Mouse (Mus musculus): Measurements from ENCODE around the gene Fbxo5.

Gene Fbxo5

DNA sequence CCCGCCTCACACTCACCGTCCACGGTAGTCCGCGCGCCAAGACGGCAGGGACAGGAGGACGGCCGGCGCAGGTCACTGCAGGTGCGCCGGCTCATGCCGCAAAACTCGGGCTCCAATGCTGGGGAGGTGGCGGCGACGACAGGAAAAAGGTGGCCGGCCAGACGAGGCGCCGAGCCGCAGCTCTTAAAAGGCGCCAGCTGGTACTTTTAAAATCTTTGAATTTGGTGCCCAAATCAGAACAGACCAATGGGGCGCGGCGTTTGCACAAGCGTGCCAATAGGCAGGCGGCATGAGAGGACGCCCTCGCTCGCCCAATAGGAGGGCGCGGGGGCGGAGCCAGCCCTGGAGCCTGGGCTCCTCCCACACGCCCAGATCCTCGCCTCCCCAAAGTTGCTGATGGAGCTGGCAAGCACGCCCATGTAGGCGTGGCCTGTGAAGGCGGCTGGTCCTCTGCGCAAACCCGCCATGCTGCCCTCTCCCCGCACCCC, at the start of gene Fbxo5:
Fbxo5 (minus strand) TSS at position 358 of the 488 bp plus-strand sequence.
- DNase-seq, result peak; percentile 98 to 100

DNA sequence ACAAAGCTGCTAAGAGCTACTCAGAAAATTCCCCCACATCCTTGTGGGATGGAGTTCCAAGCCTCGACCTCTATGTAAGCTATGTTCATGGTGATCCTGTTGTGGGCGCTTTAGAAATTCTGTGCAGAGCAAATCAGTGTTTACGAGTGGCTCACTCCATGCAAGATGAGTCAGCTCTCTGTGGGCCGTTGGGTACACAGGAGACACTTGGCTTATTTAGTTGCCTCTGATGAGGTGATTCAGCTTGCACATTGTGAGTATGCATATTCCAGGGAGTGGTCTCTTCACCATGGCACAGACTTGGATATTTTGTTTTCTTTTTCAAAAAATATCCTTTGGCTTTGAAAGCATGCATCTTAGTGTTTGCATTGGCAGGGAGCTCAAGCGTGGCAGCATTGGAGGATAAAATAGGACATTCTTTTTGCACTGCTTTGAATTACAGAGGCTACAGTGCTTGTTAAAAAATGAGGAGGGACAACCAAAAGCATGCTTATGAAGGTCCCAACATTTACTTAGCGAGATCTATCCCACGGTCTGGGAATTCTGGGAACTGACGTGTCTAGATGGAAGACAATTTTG, 48.0 kb upstream of the Fbxo5 start:
- no peak for DNase-seq

DNA sequence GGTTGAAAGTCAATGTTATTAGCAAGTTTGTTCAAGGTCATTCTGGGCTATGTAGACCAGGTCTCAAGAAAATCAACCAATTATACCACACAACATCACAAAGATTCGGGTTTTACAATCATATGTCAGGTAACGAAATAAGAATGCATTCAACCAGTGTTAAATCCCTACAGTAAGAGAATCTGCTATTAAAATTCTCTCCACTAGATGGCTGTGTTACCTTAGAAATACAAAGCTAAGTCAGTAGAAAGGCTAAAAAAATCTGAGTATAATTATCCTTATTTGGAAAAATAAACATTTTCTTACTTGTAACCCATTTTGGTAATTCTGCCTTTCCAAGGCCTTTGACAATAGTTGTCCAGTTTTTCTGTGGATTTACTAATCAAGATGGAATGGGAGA, 41.5 kb upstream of the Fbxo5 start:
- no peak for DNase-seq

DNA sequence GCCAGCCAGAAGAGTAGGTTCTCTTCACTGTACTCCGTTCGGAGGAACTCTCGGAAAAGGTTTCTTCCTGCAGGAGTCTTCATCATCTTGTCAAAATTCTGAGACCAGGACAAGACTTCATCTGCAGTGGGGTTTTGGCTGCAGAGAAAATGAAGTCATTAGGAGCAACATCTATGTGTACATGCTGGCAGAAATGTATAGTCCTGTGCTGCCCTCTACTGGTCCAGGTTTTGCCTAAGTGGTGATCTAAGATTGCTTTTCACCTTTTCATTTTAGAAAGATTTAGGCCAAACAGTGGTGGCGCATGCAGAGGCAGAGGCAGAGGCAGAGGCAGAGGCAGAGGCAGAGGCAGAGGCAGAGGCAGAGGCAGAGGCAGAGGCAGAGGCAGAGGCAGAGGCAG, 36.0 kb upstream of the Fbxo5 start:
- DNase-seq, result peak in 1 of 2 experiments; percentile 61

DNA sequence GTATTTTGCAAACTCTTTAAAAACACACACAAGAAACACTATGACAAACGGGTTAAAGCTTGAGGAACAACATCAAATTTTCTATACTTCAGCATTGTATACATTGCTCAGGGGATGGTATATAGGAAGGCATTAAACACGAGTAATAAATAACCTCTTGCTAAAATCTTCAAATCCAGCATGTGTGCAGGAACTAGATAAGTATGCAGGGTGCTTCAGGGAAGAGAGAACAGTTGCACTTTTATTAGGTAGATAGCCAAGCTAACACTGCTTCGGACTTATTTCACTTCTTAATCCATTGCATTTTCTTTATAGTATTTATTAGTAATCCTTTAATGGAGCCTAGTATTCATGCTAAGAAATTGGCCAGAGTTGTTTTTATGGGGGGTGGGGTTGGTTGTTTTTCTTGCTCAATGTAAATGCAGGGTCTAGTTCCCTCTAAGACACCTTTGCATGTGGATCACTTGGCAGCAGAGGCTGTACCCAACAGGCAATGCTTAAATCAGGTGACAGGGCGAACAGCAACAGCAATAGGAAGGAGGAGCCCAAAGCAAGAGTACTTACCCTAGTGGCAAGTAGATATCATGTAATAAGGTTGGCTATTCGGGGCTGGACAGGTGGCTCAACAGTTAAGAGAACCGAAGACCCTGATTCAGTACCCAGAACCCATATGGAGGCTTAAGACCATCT, 21.1 kb upstream of the Fbxo5 start:
- DNase-seq, result no peak

DNA sequence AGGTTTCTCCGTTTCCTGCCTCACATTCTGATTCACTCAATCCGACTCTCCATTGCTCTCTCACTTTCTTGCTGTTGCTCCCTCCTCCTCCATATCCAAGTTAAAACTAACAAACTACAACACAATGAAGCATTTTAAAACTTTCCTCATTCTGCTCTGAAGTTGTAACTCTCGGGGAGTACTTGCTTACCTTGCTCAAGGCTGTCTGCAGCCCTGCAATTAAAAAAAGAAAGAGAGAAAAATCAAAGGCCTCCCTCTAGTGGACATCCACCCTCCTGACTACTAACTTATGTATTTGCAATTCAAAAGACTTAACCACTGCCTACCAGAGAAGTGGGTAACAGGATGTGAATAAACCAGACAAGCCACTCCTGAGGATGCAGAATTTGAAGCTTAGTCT, 19.4 kb upstream of the Fbxo5 start:
- peak in 1 of 2 experiments; percentile 57 for DNase-seq

GRCm38 (mm10) chr10:5823740-5824491, 18.5 kb upstream of the Fbxo5 start, which contains the start of gene Mtrf1l:
Mtrf1l (minus strand) TSS chr10:5823910.
- DNase-seq, result peak; percentile 98

- DNase-seq, result no peak
Observed at GRCm38 (mm10) chr10:5823291-5823739, 17.9 kb upstream of the Fbxo5 start.

- DNase-seq, result no peak
Observed at GRCm38 (mm10) chr10:5818772-5819171, 13.4 kb upstream of the Fbxo5 start.

- no peak for DNase-seq
Observed at GRCm38 (mm10) chr10:5815968-5816367, 10.6 kb upstream of the Fbxo5 start.

DNA sequence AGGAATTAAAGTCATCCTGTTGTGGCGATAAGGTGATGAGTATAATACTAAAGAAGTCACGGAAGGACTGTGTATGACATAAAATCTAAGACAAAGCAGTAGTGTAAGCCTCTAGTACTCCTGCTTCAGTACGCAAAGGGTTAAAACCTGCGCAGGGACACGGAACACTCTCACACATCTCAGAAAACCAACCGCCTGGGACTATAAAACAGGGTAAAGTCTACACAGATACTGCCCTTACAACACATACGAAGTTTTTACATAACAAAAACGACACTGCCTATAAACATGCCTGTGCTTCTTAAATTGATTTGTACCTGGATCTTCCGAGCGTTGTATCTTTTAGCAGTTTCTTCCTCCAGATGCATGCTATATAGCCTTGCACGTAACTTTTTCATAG, 8.3 kb upstream of the Fbxo5 start:
- DNase-seq, result no peak

DNA sequence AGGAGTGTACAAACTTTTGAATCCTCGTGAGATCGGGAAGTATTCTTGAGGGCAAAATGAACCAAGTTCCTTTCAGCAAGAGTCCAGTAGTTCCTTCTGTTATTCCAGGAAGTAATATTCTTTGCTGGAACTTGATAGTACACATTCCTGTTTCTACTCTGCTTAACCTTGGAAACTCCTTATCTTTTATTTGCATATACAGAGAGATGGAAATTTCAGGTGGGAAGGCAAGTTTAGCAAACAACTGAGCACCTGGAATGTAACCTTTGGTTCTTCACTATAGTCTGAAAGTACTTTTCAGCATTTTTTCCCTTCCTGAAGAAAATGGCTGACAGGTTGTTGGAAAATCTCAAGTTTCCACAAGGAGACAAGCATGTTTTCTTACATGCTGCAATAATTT, 2.3 kb upstream of the Fbxo5 start:
- DNase-seq, result no peak

- no peak for DNase-seq
Observed at GRCm38 (mm10) chr10:5806996-5807395, 1.6 kb upstream of the Fbxo5 start.

- no peak for DNase-seq
Observed at GRCm38 (mm10) chr10:5806416-5806815, 1.0 kb upstream of the Fbxo5 start.

DNA sequence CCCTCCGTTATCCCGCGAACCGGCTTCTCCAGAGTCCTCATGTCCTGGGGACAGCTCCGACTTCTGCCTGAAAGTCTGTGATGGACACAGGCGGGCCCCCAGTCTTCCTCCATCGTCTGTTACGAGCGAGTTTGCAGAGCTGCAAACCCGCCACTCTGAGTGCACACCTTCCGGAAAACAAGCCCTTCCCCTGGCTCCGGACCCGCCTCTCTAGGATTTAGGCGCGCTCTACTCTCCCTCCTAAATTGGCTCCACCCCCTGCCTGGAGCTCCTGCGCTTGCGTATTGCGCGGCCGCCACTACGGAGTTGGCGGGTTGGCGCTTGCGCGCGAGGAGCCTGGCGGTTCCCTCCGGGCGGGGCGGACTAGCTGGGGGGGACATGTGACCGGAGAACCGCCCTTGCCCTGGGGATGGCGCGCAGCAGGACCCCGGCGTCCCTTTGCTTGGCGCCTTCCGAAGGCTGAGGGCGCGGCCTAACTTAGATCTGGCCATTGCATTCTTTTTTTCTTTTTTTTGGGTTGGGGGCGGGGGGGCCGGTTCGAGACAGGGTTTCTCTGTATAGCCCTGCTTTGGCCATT, 419 bp upstream of the Fbxo5 start:
- peak; percentile 97 to 99 for DNase-seq

- DNase-seq, result peak; percentile 15 to 24
Observed at GRCm38 (mm10) chr10:5804691-5805156, 676 bp downstream of the Fbxo5 start.

DNA sequence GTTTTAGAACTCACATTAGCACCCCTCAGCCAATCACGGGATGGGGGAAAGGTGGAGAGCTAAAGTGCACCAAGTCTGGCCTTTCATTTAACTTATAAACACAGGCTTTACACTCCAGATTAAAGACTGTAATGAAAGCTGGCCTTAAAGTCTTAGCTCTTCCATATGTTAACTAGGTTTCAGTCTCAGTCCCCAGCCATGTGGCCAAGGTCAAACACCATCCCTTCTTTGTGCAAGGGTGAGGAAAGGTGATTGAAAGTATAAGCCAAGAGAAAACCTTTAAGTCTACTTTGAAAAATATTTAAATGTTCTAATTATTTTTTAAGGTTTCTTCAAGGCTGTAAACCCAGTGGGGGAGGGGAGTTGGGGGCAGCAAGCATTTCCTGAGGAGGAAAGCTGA, 1.7 kb downstream of the Fbxo5 start:
- no peak for DNase-seq

DNA sequence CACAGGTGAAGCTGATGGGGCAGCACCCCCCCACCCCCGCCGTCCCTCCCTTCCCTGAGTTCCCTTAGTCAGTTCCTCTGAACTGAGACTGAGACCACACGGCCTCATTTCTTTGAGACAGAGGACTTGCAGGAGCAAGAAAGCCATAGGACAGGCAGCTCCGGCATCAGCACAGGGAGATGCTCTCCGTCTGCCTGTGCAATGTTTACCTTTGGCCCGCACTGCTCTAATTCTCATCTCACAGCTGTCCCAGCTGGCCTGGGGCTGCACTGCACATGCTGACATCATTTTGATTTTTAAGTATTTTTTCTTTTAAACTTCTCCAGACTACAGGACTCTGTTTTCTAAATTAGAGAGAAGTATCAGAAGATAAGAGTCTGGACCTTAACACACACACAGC, 2.5 kb downstream of the Fbxo5 start:
- DNase-seq, result no peak

GRCm38 (mm10) chr10:5800490-5800889, 4.9 kb downstream of the Fbxo5 start:
- no peak for DNase-seq

DNA sequence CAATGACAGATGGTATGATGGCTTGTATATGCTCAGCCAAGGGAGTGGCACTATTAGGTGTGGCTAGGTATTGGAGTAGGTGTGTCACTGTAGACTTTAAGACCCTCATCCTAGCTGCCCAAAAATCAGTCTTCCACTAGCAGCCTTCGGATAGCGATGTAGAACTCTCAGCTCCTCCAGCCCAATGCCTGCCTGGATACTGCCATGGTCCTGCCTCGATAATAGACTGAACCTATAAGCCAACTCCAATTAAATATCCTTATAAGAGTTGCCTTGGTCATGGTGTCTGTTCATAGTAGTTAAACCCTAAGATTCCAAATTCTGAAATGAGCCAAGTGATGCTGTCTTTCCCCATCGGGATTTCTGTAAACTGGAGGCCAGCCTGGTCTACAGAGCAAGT, 7.3 kb downstream of the Fbxo5 start:
- no peak for DNase-seq

- peak in 1 of 2 experiments; percentile 42 for DNase-seq
Observed at GRCm38 (mm10) chr10:5790657-5791056, 14.7 kb downstream of the Fbxo5 start.

- DNase-seq, result peak in 1 of 2 experiments; percentile 43
Observed at GRCm38 (mm10) chr10:5786923-5787322, 18.5 kb downstream of the Fbxo5 start.
